ENCODE assay signal across 8 mouse cellular contexts in genomic region chr14:55024236-55024635, GRCm38 (mm10). TPM values are rescaled to one million over a fixed set of nuclear protein-coding genes. Genes with fewer than 3 reads are reported as not detected.
A peak's percentile ranks its signal among the peaks of the same experiment; 100 is the strongest.
DNase-seq lines count a peak whose midpoint lies in the region; ATAC-seq lines count a peak whose summit lies in the region.
"Had no signal": no experiment of that assay in that cellular context is flagged by ENCODE, and none has a peak within 500 bp of the region (broad histone marks: within the 10 kb centered on the region; RNA-seq: fewer than 3 reads in every experiment).

No protein-coding gene starts in this region.

- peak; percentile 52 for DNase-seq in neural tube, embryonic 10.5 days (ENCODE audit: extremely low spot score, low spot score)
- DNase-seq in T-cell, adult 2 months (ENCODE audit: low spot score), result peak; percentile 53
- DNase-seq in cerebellum, postnatal 10 days, result peak; percentile 87
- peak; percentile 84 for DNase-seq in hindbrain, embryonic 14.5 days (ENCODE audit: low spot score)
- DNase-seq in limb, embryonic 10.5 days (ENCODE audit: low spot score), result peak; percentile 75
- peak; percentile 85 for DNase-seq in retina, embryonic 14.5 days (ENCODE audit: low spot score)

- H3K27ac ChIP-seq in neural tube, embryonic 15.5 days (replicated peaks), result no peak overlapping the region
- no peak overlapping the region for H3K27ac ChIP-seq in hindbrain, embryonic 14.5 days
- no peak overlapping the region for H3K27ac ChIP-seq in limb, embryonic 10.5 days
- H3K27ac ChIP-seq: heart, embryonic 13.5 days had no signal

- 61% methylated on average over 7 of the region's 7 CpGs for WGBS in neural tube, embryonic 15.5 days
- 66% methylated on average over 7 of the region's 7 CpGs for WGBS in hindbrain, embryonic 14.5 days
- WGBS in limb, embryonic 10.5 days, result 66% methylated on average over 7 of the region's 7 CpGs

- H3K9ac ChIP-seq in neural tube, embryonic 15.5 days (replicated peaks), result no peak overlapping the region
- H3K9ac ChIP-seq in hindbrain, embryonic 14.5 days, result no peak overlapping the region
- H3K9ac ChIP-seq: heart, embryonic 13.5 days had no signal

- ATAC-seq in neural tube, embryonic 15.5 days (ENCODE audit: low FRiP score), result no peak
- no peak for ATAC-seq in hindbrain, embryonic 14.5 days (ENCODE audit: low FRiP score)

- no peaks in the 10 kb centered on the region for H3K27me3 ChIP-seq in neural tube, embryonic 15.5 days (replicated peaks)
- H3K27me3 ChIP-seq in hindbrain, embryonic 14.5 days (ENCODE audit: control insufficient read depth, insufficient read depth, low read length), result no peaks in the 10 kb centered on the region; the same call in 1 of the 2 replicates
- H3K27me3 ChIP-seq in limb, embryonic 10.5 days (ENCODE audit: low read depth, poor library complexity, severe bottlenecking), result no peaks in the 10 kb centered on the region
- H3K27me3 ChIP-seq: heart, embryonic 13.5 days had no signal

- no peak overlapping the region for H3K4me3 ChIP-seq in neural tube, embryonic 15.5 days (replicated peaks)
- no peak overlapping the region for H3K4me3 ChIP-seq in hindbrain, embryonic 14.5 days (replicated peaks; ENCODE audit: low read length)
- H3K4me3 ChIP-seq in limb, embryonic 10.5 days, result no peak overlapping the region
- H3K4me3 ChIP-seq: heart, embryonic 13.5 days had no signal

- H3K4me1 ChIP-seq in neural tube, embryonic 15.5 days, result peaks cover 21% of the 10 kb centered on the region
- H3K4me1 ChIP-seq in hindbrain, embryonic 14.5 days (replicated peaks; ENCODE audit: control insufficient read depth, insufficient read depth, low read length), result peaks cover 24% of the 10 kb centered on the region
- H3K4me1 ChIP-seq in limb, embryonic 10.5 days, result peaks cover 20% of the 10 kb centered on the region

- no peak overlapping the region for H3K4me2 ChIP-seq in neural tube, embryonic 15.5 days
- H3K4me2 ChIP-seq in hindbrain, embryonic 14.5 days (replicated peaks), result no peak overlapping the region
- H3K4me2 ChIP-seq: heart, embryonic 13.5 days had no signal

- peaks cover 46% of the 10 kb centered on the region for H3K36me3 ChIP-seq in neural tube, embryonic 15.5 days
- peaks cover 53% of the 10 kb centered on the region for H3K36me3 ChIP-seq in hindbrain, embryonic 14.5 days (replicated peaks; ENCODE audit: control insufficient read depth, insufficient read depth)
- H3K36me3 ChIP-seq in limb, embryonic 10.5 days, result peaks cover 64% of the 10 kb centered on the region

- no peaks in the 10 kb centered on the region for H3K9me3 ChIP-seq in neural tube, embryonic 15.5 days (replicated peaks)
- H3K9me3 ChIP-seq in hindbrain, embryonic 14.5 days (ENCODE audit: control insufficient read depth, low read length), result no peaks in the 10 kb centered on the region
- H3K9me3 ChIP-seq in limb, embryonic 10.5 days (replicated peaks), result no peaks in the 10 kb centered on the region
- H3K9me3 ChIP-seq: heart, embryonic 13.5 days had no signal

RNA-seq across cellular contexts. Expression of gene Ngdn, which starts 9.0 kb away (rescaled TPM):
- polyA plus RNA-seq in neural tube, embryonic 15.5 days (2015; fragmentation: Nextera tagmentation; extraction: Ambion mirVana), result 47.6 and 60.4 TPM in 2 replicates
- polyA plus RNA-seq in hindbrain, embryonic 14.5 days (2014; fragmentation: Nextera tagmentation; extraction: Ambion mirVana), result 42.6 and 43.1 TPM in 2 replicates
- polyA plus RNA-seq in limb, embryonic 10.5 days (2016; fragmentation: Nextera tagmentation; extraction: Ambion mirVana), result 97.5 and 98.1 TPM in 2 replicates

RNA-seq across cellular contexts. Expression of gene Myh7, which starts 29.8 kb away (rescaled TPM):
- 7.4 and 9.6 TPM in 2 replicates for polyA plus RNA-seq in neural tube, embryonic 15.5 days (2015; fragmentation: Nextera tagmentation; extraction: Ambion mirVana)
- 5.6 and 6.7 TPM in 2 replicates for polyA plus RNA-seq in hindbrain, embryonic 14.5 days (2014; fragmentation: Nextera tagmentation; extraction: Ambion mirVana)
- polyA plus RNA-seq in limb, embryonic 10.5 days (2016; fragmentation: Nextera tagmentation; extraction: Ambion mirVana), result 2.2 and 4.4 TPM in 2 replicates

RNA-seq across cellular contexts. Expression of gene Gm17428, which starts 47.5 kb away (rescaled TPM):
- not detected in 2 replicates for polyA plus RNA-seq in neural tube, embryonic 15.5 days (2015; fragmentation: Nextera tagmentation; extraction: Ambion mirVana)
- polyA plus RNA-seq in hindbrain, embryonic 14.5 days (2014; fragmentation: Nextera tagmentation; extraction: Ambion mirVana), result not detected in 2 replicates
- not detected in 2 replicates for polyA plus RNA-seq in limb, embryonic 10.5 days (2016; fragmentation: Nextera tagmentation; extraction: Ambion mirVana)
- polyA plus RNA-seq: heart, embryonic 13.5 days had no signal

RNA-seq across cellular contexts. Expression of gene Myh6, which starts 57.5 kb away (rescaled TPM):
- 1.8 and 2.5 TPM in 2 replicates for polyA plus RNA-seq in neural tube, embryonic 15.5 days (2015; fragmentation: Nextera tagmentation; extraction: Ambion mirVana)
- polyA plus RNA-seq in hindbrain, embryonic 14.5 days (2014; fragmentation: Nextera tagmentation; extraction: Ambion mirVana), result 0.78 and 2.1 TPM in 2 replicates
- 1.5 and 2.3 TPM in 2 replicates for polyA plus RNA-seq in limb, embryonic 10.5 days (2016; fragmentation: Nextera tagmentation; extraction: Ambion mirVana)
